Mouse (Mus musculus) liver, adult 2 months (tissue): ENCODE measurements at regions not wholly inside any gene's neighbourhood (a gene's known extent, or its start where the extent isn't known, plus 50 kb on each side); places are given as distances from the start of the nearest gene placed in this dataset.

Experiments
- CTCF ChIP-seq: fragments of 200-500 bp; IDR thresholded peaks from 2 replicates; pipeline ENCODE4 v1.5.1; 2011; ENCODE audit warnings: low read depth, low read length, control low read depth
- POLR2A ChIP-seq: fragments of 200-500 bp; IDR thresholded peaks from 2 replicates; pipeline ENCODE4 v1.6.1; 2011; ENCODE audit warnings: low read length, control low read depth; ENCODE audit not compliant: insufficient read depth; ENCODE audit errors: extremely low read depth

DNA sequence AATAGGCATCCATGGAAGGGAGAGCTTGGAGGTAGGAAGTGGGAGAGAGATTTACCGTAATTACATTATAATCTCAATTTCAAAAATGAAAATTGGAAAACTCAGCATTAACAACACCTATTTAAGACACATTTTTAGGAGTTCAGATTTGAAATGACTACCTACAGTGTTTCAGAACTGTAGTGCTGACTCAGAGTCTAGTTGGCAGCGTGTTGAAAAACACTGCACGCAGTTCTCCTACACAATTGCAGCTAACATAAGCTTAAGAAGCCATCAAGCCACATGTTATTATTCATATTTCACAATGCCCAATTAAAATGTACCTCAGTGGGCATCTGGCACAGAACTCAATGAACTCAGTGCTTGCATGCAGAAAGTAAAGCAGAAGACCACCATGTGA is 863.5 kb downstream of the Basp1 start:
- TF ChIP-seq CTCF (no peak), POLR2A (no peak)
